Mouse (Mus musculus) retina, postnatal 7 days (tissue): ENCODE measurements at regions not wholly inside any gene's neighbourhood (a gene's known extent, or its start where the extent isn't known, plus 50 kb on each side); places are given as distances from the start of the nearest gene placed in this dataset.

ENCODE experiments used
- DNase-seq: peaks from one replicate; pipeline ENCODE4 v3.0.0-alpha.2; 2012; ENCODE audit warnings: low read depth, low spot score

GRCm38 (mm10) chr2:128393921-128394320 lies 197.1 kb upstream of the Spdye4c start:
- DNase-seq, result no peak

GRCm38 (mm10) chr2:128395308-128396007 lies 195.6 kb upstream of the Spdye4c start:
- no peak for DNase-seq

GRCm38 (mm10) chr2:128396008-128396346 lies 195.0 kb upstream of the Spdye4c start:
- DNase-seq, result peak; percentile 75

- DNase-seq, result no peak
These were observed 189.7 kb upstream of the Spdye4c start for GRCm38 (mm10) chr2:128401359-128401758.

GRCm38 (mm10) chr2:128403143-128403935 lies 187.7 kb upstream of the Spdye4c start:
- no peak for DNase-seq

- DNase-seq, result no peak
These were observed 186.6 kb upstream of the Spdye4c start for GRCm38 (mm10) chr2:128404405-128404804.

GRCm38 (mm10) chr2:128407076-128407475 lies 183.9 kb upstream of the Spdye4c start:
- no peak for DNase-seq

- DNase-seq, result no peak
These were observed 182.3 kb upstream of the Spdye4c start for GRCm38 (mm10) chr2:128408718-128409117.

- peak; percentile 23 for DNase-seq
These were observed 178.7 kb upstream of the Spdye4c start for GRCm38 (mm10) chr2:128412352-128412751.

GRCm38 (mm10) chr2:128412974-128413373 lies 178.0 kb upstream of the Spdye4c start:
- DNase-seq, result no peak

GRCm38 (mm10) chr2:128414588-128415240 lies 176.3 kb upstream of the Spdye4c start:
- no peak for DNase-seq

- no peak for DNase-seq
These were observed 174.6 kb upstream of the Spdye4c start for GRCm38 (mm10) chr2:128416416-128416815.

GRCm38 (mm10) chr2:128418960-128419359 lies 172.0 kb upstream of the Spdye4c start:
- DNase-seq, result no peak

GRCm38 (mm10) chr2:128420406-128420805 lies 170.6 kb upstream of the Spdye4c start:
- no peak for DNase-seq

GRCm38 (mm10) chr2:128422677-128423076 lies 168.3 kb upstream of the Spdye4c start:
- DNase-seq, result no peak

- no peak for DNase-seq
These were observed 166.8 kb upstream of the Spdye4c start for GRCm38 (mm10) chr2:128424236-128424635.

GRCm38 (mm10) chr2:128427181-128427880 lies 163.7 kb upstream of the Spdye4c start:
- DNase-seq, result no peak

GRCm38 (mm10) chr2:128428154-128428553 lies 162.9 kb upstream of the Spdye4c start:
- no peak for DNase-seq

GRCm38 (mm10) chr2:128428651-128429633 lies 162.1 kb upstream of the Spdye4c start:
- no peak for DNase-seq

GRCm38 (mm10) chr2:128429786-128430185 lies 161.2 kb upstream of the Spdye4c start:
- no peak for DNase-seq
